Mouse (Mus musculus) lung, postnatal 36 days (tissue): ENCODE measurements around the gene Mbl1.

Source experiments
- DNase-seq: peaks from one replicate; pipeline ENCODE4 v3.0.0; 2022; ENCODE audit warnings: mixed read lengths

The Mbl1 gene

GRCm38 (mm10) chr14:41151220-41151898 lies at the start of gene Mbl1:
TSS of gene Mbl1 (plus strand) at chr14:41151458.
- DNase-seq: no peak

GRCm38 (mm10) chr14:41102269-41102668 lies 49.0 kb upstream of the Mbl1 start:
- DNase-seq: no peak

- peak; percentile 70 for DNase-seq
These were observed 46.3 kb upstream of the Mbl1 start, which contains the start of gene Mat1a for GRCm38 (mm10) chr14:41104853-41105444. TSS of gene Mat1a (plus strand) at chr14:41105035.

DNA sequence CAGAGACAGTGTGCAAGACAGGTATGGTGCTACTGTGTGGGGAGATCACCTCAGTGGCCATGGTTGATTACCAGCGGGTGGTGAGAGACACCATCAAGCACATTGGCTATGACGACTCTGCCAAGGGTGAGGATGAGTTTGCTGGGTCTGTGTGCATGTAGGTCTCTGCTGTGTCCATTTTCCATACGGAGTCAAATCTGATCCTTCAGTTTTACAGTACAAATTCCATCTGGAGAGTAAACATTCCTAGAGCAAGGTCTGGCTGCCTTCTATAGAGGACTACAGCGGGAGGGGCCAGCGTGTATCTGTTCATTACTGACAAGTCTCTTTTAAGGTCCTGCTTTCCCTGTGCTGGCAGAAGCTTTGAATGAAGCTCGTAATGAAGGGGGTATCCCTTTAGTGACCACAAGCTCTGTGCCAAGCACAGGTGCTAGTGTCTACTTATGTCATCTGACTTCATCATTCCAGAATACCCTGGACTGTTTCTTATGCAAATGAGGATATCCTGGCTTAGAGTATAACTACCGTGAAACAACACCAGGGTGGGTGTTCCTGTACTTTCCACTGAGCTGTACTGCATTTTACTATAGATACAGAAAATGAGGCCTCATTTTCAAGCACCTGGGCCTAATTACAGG lies 40.1 kb upstream of the Mbl1 start:
- no peak for DNase-seq

DNA sequence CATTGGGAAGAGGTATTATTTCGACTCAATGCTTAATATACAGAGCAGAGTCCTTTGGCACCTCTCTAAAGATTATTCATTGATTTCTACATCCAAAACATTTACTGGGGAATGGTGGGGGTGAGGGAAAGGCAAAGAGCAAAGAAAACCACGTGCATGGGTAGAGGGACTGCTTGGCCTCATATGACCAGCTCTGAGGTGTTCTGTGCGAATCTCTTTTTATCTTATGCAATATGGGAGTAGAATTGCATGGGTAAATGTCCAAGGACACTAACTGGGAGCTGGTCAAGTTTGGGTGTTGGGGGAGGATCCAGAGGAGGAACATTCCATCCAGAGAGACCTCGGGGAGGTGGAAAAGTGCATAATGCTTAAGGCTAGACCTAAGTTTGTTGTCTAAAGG lies 38.3 kb upstream of the Mbl1 start:
- DNase-seq: no peak

GRCm38 (mm10) chr14:41116271-41116670 lies 35.0 kb upstream of the Mbl1 start:
- DNase-seq: no peak

DNA sequence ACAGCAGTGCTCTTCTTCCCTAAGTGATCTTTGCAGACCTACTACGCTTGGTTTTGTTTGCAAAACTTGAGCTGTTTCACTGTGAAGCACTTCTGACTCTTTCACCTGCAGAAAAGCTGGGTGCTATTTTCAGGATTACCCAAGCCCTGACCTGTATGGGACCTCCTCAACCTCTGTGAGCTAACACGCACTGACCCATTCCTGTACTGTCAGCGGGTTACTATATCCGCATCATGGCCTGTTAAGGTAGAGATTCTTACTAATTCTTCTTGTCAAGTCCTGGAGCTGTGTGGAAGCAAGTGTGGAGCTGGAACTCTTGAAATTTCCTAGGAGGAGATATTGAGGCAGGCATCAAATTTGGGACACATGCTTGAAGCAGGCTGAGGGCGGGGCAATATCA lies 26.6 kb upstream of the Mbl1 start:
- no peak for DNase-seq

- peak; percentile 69 for DNase-seq
These were observed 23.3 kb upstream of the Mbl1 start for GRCm38 (mm10) chr14:41127997-41128396.

- DNase-seq: peak; percentile 81
These were observed 19.7 kb upstream of the Mbl1 start, which contains the start of gene Sftpa1 for GRCm38 (mm10) chr14:41131540-41131939. TSS of gene Sftpa1 (plus strand) at chr14:41131782.

GRCm38 (mm10) chr14:41137006-41137405 lies 14.3 kb upstream of the Mbl1 start:
- peak; percentile 66 for DNase-seq

DNA sequence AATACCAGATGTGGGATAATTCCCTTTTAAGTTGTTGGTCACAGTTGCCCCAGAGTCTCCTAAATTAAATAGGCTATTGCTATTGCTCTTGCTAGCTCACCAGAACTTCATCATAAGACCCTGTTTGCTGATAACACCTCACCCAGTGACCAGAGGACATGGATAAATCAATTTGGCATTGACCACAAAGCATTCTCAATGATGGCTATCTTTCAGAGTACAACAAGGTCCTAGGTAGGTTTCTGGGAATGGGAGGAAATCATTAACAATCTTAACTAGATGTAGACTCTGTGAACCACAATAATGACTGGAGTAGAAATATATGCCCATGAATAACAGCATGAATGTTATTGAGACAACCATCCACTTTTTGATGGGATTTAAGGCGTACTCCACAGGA lies 10.6 kb upstream of the Mbl1 start:
- DNase-seq: no peak

DNA sequence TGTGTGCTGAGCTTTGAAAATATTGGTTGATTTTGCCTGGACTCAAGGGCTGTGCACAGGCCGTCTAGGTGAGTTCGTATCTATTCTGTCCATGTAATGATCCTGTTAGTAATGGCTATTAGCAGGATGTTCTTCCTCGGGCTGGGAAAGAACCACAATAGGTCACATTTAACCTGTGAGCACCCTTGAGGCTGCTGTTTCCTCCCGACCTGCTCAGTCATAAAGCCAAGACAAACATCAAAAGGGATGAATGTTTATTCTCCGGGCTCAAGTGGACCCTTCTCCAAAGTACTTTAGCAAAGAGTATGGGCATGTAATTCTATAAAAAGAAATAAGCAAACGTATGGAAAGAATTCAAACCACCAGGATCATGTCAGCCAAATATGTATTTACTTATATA lies 5.2 kb upstream of the Mbl1 start:
- peak; percentile 87 for DNase-seq

- DNase-seq: peak; percentile 82
These were observed 4.3 kb upstream of the Mbl1 start for GRCm38 (mm10) chr14:41146922-41147321.

DNA sequence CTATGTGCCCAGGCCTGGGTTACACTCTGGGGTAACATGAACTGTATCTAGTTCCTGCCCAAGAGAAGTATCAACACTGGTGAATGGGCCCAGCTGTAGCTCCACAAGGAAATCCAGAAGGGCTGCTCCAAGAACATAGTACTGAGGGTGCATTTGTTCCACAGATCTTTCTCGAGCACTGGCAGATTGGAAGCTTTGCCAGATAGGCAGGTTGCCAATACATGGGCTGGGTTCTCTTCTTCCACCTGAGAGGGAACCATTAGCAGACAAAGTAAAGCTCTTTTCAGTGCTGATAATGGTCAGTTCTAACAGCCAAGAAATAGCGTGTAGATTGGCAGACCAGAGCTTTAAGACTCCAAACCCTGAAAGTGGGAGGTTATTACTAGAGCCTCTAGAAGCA lies 3.9 kb upstream of the Mbl1 start:
- peak; percentile 84 for DNase-seq

- DNase-seq: peak; percentile 30
These were observed 8.8 kb downstream of the Mbl1 start for GRCm38 (mm10) chr14:41160076-41160475.

- DNase-seq: peak; percentile 71
These were observed 9.5 kb downstream of the Mbl1 start for GRCm38 (mm10) chr14:41160743-41161142.

- peak; percentile 75 for DNase-seq
These were observed 11.4 kb downstream of the Mbl1 start for GRCm38 (mm10) chr14:41162663-41163062.

DNA sequence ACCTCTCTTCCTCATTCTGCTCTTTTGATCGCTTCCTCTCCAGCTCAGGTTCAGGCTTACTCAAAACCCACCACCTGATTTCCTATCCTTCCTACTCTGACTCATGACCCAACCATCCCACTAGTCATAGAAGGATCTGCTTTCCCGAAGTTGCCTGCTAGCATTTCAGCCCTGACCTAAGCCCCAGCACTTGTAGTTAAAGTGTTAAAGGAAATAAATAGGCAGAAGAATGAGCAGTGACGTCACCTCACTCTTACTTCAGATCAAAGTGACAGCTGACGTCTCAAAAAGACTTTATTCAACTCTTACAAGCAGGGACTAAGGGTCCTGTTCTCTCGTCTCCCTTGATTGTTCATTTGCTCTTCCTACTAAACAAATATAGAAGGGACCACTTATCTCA lies 16.0 kb downstream of the Mbl1 start:
- peak; percentile 59 for DNase-seq

- peak; percentile 54 for DNase-seq
These were observed 17.3 kb downstream of the Mbl1 start for GRCm38 (mm10) chr14:41168567-41168966.

- DNase-seq: peak; percentile 53
These were observed 19.3 kb downstream of the Mbl1 start for GRCm38 (mm10) chr14:41170514-41170913.

DNA sequence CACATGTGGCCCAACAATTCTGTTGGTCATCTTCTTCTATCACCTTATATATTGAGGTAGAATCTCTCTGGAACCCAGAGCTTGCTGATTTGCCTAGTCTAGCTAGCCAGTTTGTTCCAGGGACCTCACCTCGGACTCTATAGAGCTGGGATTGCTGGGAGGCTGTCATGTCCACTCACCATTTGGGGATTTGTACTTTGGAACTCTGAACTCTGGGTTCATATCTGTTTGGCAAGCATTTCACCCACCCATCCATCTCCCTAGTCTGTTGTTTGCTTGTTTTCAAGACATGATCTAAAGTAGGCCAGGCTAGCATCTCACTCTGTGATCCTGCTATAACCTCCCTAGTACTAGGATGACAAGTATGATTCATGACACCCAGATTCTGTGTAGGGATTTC lies 23.5 kb downstream of the Mbl1 start:
- no peak for DNase-seq

GRCm38 (mm10) chr14:41185059-41185821 lies 34.0 kb downstream of the Mbl1 start, which contains the start of gene Sftpd:
TSS of gene Sftpd (minus strand) at chr14:41185149.
- peak; percentile 66 for DNase-seq

DNA sequence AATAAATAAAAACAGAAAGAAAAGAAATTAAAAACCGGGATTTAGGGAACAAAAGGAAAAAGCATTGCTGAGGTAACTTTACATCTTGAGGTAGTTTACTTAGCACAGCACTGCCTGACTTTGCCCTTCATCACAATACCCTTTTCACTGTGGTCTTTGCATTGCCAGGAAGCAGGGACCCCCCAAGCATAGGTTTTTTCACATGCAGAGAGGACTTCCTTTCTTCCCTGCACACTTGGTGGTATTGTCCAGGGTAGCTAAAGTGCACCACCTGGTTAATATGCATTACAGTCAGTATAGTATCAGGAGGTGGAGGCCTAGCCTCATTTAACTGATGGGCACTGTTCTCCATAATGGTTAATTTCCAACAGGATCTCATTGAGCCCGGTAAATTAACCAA lies 38.2 kb downstream of the Mbl1 start:
- DNase-seq: no peak
